Mouse (Mus musculus): ENCODE data around the gene Immp2l. TPM values are rescaled to one million over a fixed set of nuclear protein-coding genes. Genes with fewer than 3 reads are reported as not detected.

Immp2l gene
- total and polyA plus RNA-seq, 3 experiments: 0.50 to 31.4 (median 7.9) TPM

DNA sequence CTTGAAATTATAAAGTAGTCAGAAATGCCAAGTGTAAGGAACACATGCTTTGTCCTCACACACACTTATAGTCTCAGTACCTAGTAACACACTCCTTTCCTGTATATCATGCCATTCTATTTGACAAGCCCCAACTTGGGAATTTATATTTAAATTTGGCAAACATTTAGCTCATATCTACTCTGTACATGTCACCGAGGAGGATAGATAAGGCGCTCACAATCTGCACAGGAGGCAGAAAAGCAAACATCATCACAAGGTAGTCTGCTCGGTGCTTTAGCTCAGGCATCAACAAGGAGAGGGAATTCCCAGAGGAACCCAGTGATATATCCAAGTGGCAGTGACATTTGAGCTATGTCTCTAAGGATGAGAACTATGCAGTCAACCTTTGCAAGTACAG is 856.9 kb downstream of the Immp2l start:
- ATAC-seq (ENCODE audit: extremely low read depth, insufficient number of reproducible peaks, low FRiP score, poor library complexity, severe bottlenecking) (no peak), DNase-seq (ENCODE audit: low spot score) (no peak)
- H3K9me3 ChIP-seq (replicated peaks): no peaks in the 10 kb centered on the region
- no peaks in the 10 kb centered on the region for H3K27me3 ChIP-seq (ENCODE audit: insufficient read depth, low read length)
- no peak for TF ChIP-seq CTCF (IDR thresholded peaks at IDR 0.05; ENCODE audit: low read depth, low read length)
- no peak for TF ChIP-seq GATA2 (IDR thresholded peaks at IDR 0.05; ENCODE audit: borderline replicate concordance, low read depth, low read length)
- no peak for TF ChIP-seq GATA1 (IDR thresholded peaks at IDR 0.05; ENCODE audit: borderline replicate concordance, low read length)
- no peak for TF ChIP-seq TAL1 (conservative IDR thresholded peaks at IDR 0.05; ENCODE audit: low read depth, low read length)
- no peak for TF ChIP-seq POLR2AphosphoS5 (IDR thresholded peaks at IDR 0.05; ENCODE audit: insufficient replicate concordance, low read depth, low read length)
- no peaks in the 10 kb centered on the region for H3K36me3 ChIP-seq (replicated peaks)
- peaks cover 57% of the 10 kb centered on the region for H3K4me1 ChIP-seq (ENCODE audit: insufficient read depth, low read depth, low read length)
- no peak overlapping the region for H3K4me3 ChIP-seq (ENCODE audit: low read depth, low read length)

DNA sequence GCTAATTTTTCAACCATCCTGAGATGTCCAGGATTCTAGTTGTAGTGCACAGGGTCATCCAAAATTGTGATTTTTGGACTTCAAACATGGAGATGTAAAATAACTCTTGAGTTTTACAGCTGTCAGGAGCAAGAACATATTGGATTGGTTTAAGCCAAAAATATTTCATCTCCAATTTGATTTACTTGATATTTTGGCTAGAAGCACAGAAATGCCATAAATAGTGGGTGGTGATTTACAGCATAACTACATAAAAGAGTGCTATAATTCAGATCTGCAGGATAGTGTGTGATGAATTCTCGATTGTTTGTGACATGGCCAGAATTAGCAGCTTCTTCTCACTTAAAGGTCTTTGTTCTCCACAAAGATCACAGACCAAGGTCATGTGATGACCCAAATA is 884.1 kb downstream of the Immp2l start:
- H3K4me1 ChIP-seq (ENCODE audit: insufficient read depth, low read depth, low read length): 0 out of 2 replicates have a peak, but pooled peaks cover 2% of the 10 kb centered on the region
- H3K36me3 ChIP-seq (replicated peaks): no peaks in the 10 kb centered on the region
- DNase-seq (ENCODE audit: low spot score) (no peak), ATAC-seq (ENCODE audit: extremely low read depth, insufficient number of reproducible peaks, low FRiP score, poor library complexity, severe bottlenecking) (no peak)
- H3K27me3 ChIP-seq (ENCODE audit: insufficient read depth, low read length): no peaks in the 10 kb centered on the region
- no peaks in the 10 kb centered on the region for H3K9me3 ChIP-seq (replicated peaks)
- H3K4me3 ChIP-seq (ENCODE audit: low read depth, low read length): no peak overlapping the region
- TF ChIP-seq POLR2AphosphoS5 (IDR thresholded peaks at IDR 0.05; ENCODE audit: insufficient replicate concordance, low read depth, low read length): no peak
- no peak for TF ChIP-seq CTCF (IDR thresholded peaks at IDR 0.05; ENCODE audit: low read depth, low read length)
- TF ChIP-seq TAL1 (conservative IDR thresholded peaks at IDR 0.05; ENCODE audit: low read depth, low read length): no peak
- no peak for TF ChIP-seq GATA2 (IDR thresholded peaks at IDR 0.05; ENCODE audit: borderline replicate concordance, low read depth, low read length)
- no peak for TF ChIP-seq GATA1 (IDR thresholded peaks at IDR 0.05; ENCODE audit: borderline replicate concordance, low read length)

DNA sequence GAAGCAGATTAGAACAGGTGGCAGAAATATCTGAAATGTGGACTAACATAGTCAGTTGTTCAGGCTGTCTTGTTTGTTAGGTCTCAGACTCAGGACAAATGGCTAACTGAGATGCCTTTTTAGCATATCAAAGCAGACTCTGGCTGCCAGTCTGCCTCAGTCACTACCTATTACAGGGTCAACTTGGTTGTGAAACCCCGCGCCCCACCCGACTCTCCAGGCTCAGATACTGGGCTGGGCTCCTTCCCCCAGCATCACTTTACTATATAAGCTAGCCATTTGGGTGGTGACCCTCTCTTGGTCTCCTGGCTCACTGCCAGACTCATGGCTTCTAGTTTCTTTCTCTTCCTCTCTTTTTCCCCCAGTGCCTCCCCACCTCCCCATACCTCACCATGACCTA is 887.7 kb downstream of the Immp2l start:
- Histone ChIP-seq H3K36me3 (replicated peaks) (no peaks in the 10 kb centered on the region), H3K9me3 (replicated peaks) (no peaks in the 10 kb centered on the region), H3K4me3 (ENCODE audit: low read depth, low read length) (no peak overlapping the region), H3K4me1 (ENCODE audit: insufficient read depth, low read depth, low read length) (0 out of 2 replicates have a peak, but pooled peaks cover 2% of the 10 kb centered on the region), H3K27me3 (ENCODE audit: insufficient read depth, low read length) (no peaks in the 10 kb centered on the region)
- TF ChIP-seq CTCF (IDR thresholded peaks at IDR 0.05; ENCODE audit: low read depth, low read length) (no peak), GATA2 (IDR thresholded peaks at IDR 0.05; ENCODE audit: borderline replicate concordance, low read depth, low read length) (no peak), TAL1 (conservative IDR thresholded peaks at IDR 0.05; ENCODE audit: low read depth, low read length) (no peak), GATA1 (IDR thresholded peaks at IDR 0.05; ENCODE audit: borderline replicate concordance, low read length) (no peak), POLR2AphosphoS5 (IDR thresholded peaks at IDR 0.05; ENCODE audit: insufficient replicate concordance, low read depth, low read length) (no peak)
- ATAC-seq (ENCODE audit: extremely low read depth, insufficient number of reproducible peaks, low FRiP score, poor library complexity, severe bottlenecking) (no peak), DNase-seq (ENCODE audit: low spot score) (no peak)

DNA sequence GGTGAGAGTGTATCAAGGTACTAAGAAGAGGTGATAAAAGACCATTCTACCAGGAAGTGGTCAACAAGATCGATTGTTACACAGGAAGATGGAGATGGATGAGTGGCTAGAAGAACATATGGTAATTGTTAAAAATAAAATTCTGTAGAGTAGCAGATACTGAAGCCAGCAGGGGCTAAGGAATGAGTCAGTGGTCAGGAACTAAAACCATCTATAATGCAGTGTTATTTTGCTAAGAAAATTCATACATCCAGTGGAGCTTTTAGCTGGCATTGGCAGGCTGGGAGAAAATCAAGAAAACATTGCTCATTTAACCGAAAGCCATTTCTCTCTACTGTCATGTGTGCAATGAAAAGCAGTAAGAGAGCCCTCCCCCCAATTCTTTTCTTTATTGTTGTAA is 913.9 kb downstream of the Immp2l start:
- DNase-seq (ENCODE audit: low spot score) (no peak), ATAC-seq (ENCODE audit: extremely low read depth, insufficient number of reproducible peaks, low FRiP score, poor library complexity, severe bottlenecking) (no peak)
- TF ChIP-seq GATA2 (IDR thresholded peaks at IDR 0.05; ENCODE audit: borderline replicate concordance, low read depth, low read length): no peak
- no peak for TF ChIP-seq POLR2AphosphoS5 (IDR thresholded peaks at IDR 0.05; ENCODE audit: insufficient replicate concordance, low read depth, low read length)
- TF ChIP-seq GATA1 (IDR thresholded peaks at IDR 0.05; ENCODE audit: borderline replicate concordance, low read length): no peak
- TF ChIP-seq CTCF (IDR thresholded peaks at IDR 0.05; ENCODE audit: low read depth, low read length): no peak
- TF ChIP-seq TAL1 (conservative IDR thresholded peaks at IDR 0.05; ENCODE audit: low read depth, low read length): no peak
- H3K27me3 ChIP-seq (ENCODE audit: insufficient read depth, low read length): no peaks in the 10 kb centered on the region
- no peaks in the 10 kb centered on the region for H3K36me3 ChIP-seq (replicated peaks)
- H3K9me3 ChIP-seq (replicated peaks): no peaks in the 10 kb centered on the region
- H3K4me3 ChIP-seq (ENCODE audit: low read depth, low read length): no peak overlapping the region
- peaks cover 3% of the 10 kb centered on the region; the same call in 1 of the 2 replicates for H3K4me1 ChIP-seq (ENCODE audit: insufficient read depth, low read depth, low read length)

DNA sequence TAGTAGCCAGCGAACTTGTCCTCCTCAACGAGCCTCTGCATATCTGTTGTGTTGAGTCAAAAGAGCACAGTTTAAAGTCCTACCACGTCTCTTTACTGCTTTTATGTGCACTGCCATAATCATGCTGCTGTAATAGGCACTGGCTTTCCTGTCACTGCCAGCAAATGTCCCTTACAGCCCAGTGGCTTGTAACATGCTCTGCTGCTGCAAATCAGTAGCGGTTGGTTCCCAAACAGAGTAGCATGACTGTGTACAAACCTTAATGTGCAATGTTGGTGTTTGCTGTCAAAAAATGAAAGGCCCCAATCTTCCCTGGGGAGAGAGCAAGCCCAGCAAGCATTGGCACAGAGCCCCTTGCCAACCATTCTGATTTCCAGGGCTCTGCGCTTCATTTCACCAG is 918.0 kb downstream of the Immp2l start:
- H3K9me3 ChIP-seq (replicated peaks): no peaks in the 10 kb centered on the region
- no peak for DNase-seq (ENCODE audit: low spot score)
- no peaks in the 10 kb centered on the region for H3K27me3 ChIP-seq (ENCODE audit: insufficient read depth, low read length)
- ATAC-seq (ENCODE audit: extremely low read depth, insufficient number of reproducible peaks, low FRiP score, poor library complexity, severe bottlenecking): no peak
- no peaks in the 10 kb centered on the region for H3K4me1 ChIP-seq (ENCODE audit: insufficient read depth, low read depth, low read length)
- TF ChIP-seq GATA2 (IDR thresholded peaks at IDR 0.05; ENCODE audit: borderline replicate concordance, low read depth, low read length) (no peak), POLR2AphosphoS5 (IDR thresholded peaks at IDR 0.05; ENCODE audit: insufficient replicate concordance, low read depth, low read length) (no peak), TAL1 (conservative IDR thresholded peaks at IDR 0.05; ENCODE audit: low read depth, low read length) (no peak)
- H3K36me3 ChIP-seq (replicated peaks): no peaks in the 10 kb centered on the region
- H3K4me3 ChIP-seq (ENCODE audit: low read depth, low read length): no peak overlapping the region

DNA sequence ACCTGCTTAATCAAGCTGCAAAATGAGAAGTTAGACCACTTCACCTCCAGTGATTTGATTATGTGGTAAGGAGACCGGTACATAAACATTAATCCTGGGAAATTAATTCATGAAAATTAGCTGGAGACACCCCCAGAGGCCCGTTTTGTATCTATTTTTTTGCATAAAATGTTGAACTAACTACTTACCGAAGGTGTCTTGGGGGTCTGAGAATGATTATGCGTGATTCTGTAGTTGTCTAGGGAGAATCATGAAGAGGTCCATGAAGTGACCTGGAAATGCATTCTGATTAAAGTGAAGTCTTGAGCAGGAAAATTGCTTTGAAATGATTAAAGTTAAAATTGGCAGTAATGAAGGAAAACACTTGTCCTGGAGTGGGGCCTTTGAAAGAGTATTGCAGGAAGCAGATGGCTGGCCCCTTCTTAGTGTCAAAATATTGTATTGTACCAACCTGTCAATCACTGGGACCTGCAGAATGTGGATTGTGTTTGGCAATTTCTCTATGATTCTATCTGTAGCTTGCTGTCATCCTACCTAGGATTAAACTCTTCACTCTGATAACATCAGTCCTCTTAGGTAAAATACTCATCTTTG is 920.3 kb downstream of the Immp2l start:
- H3K4me3 ChIP-seq (ENCODE audit: low read depth, low read length): no peak overlapping the region
- no peak for DNase-seq (ENCODE audit: low spot score)
- no peaks in the 10 kb centered on the region for H3K27me3 ChIP-seq (ENCODE audit: insufficient read depth, low read length)
- H3K4me1 ChIP-seq (ENCODE audit: insufficient read depth, low read depth, low read length): no peaks in the 10 kb centered on the region
- TF ChIP-seq TAL1 (conservative IDR thresholded peaks at IDR 0.05; ENCODE audit: low read depth, low read length): no peak
- TF ChIP-seq GATA1 (IDR thresholded peaks at IDR 0.05; ENCODE audit: borderline replicate concordance, low read length): no peak
- no peak for TF ChIP-seq POLR2AphosphoS5 (IDR thresholded peaks at IDR 0.05; ENCODE audit: insufficient replicate concordance, low read depth, low read length)
- no peak for TF ChIP-seq CTCF (IDR thresholded peaks at IDR 0.05; ENCODE audit: low read depth, low read length)
- no peak for TF ChIP-seq GATA2 (IDR thresholded peaks at IDR 0.05; ENCODE audit: borderline replicate concordance, low read depth, low read length)
- no peak for ATAC-seq (ENCODE audit: extremely low read depth, insufficient number of reproducible peaks, low FRiP score, poor library complexity, severe bottlenecking)
- no peaks in the 10 kb centered on the region for H3K9me3 ChIP-seq (replicated peaks)
- H3K36me3 ChIP-seq (replicated peaks): no peaks in the 10 kb centered on the region
